Mouse (Mus musculus) heart, embryonic 14.5 days (tissue): Measurements from ENCODE around the gene Lrig1. TPM values are rescaled to one million over a fixed set of nuclear protein-coding genes. Genes with fewer than 3 reads are reported as not detected.

Source experiments
- ATAC-seq: fragments of 200-750 bp; cut with Nextera tagmentation; 2 replicates; pipeline ENCODE4 v1.8.0; 2017; ENCODE audit warnings: low read depth, moderate TSS enrichment; ENCODE audit not compliant: insufficient number of reproducible peaks, insufficient read depth, low FRiP score
- H3K27ac ChIP-seq, 2 experiments: fragments of 200-500 bp in 1 of 2; fragments of 300-500 bp in 1 of 2; sonication (generic) in 1 of 2; replicated peaks in 1 of 2; 2 replicates each; pipeline ENCODE4 v1.5.1; 2012 to 2014; ENCODE audit warnings: low read depth in 2 of 2, low read length in 2 of 2, control low read depth in 1 of 2, mild to moderate bottlenecking in 1 of 2, mixed read lengths in 1 of 2; ENCODE audit not compliant: control insufficient read depth in 1 of 2, insufficient read depth in 1 of 2
- H3K27me3 ChIP-seq: fragments of 300-500 bp; sonication (generic); 2 replicates; pipeline ENCODE4 v1.6.1; 2014; ENCODE audit warnings: mild to moderate bottlenecking, low read length, control low read depth; ENCODE audit not compliant: control insufficient read depth, insufficient read depth
- H3K36me3 ChIP-seq: fragments of 300-500 bp; sonication (generic); 2 replicates; pipeline ENCODE4 v1.6.1; 2014; ENCODE audit warnings: mild to moderate bottlenecking, control low read depth, low read length, mixed read lengths; ENCODE audit not compliant: control insufficient read depth, insufficient read depth
- H3K4me1 ChIP-seq, 2 experiments: fragments of 200-500 bp in 1 of 2; fragments of 300-500 bp in 1 of 2; sonication (generic) in 1 of 2; 2 replicates each; pipeline ENCODE4 v1.6.1; 2012 to 2014; ENCODE audit warnings: low read length in 2 of 2, control low read depth in 1 of 2, mixed read lengths in 1 of 2; ENCODE audit not compliant: control insufficient read depth in 2 of 2, insufficient read depth in 2 of 2
- H3K4me2 ChIP-seq: fragments of 300-500 bp; sonication (generic); 2 replicates; pipeline ENCODE4 v1.6.1; 2014; ENCODE audit warnings: mild to moderate bottlenecking, low read length
- H3K4me3 ChIP-seq, 2 experiments: fragments of 200-500 bp in 1 of 2; fragments of 300-500 bp in 1 of 2; sonication (generic) in 1 of 2; 2 replicates each; pipeline ENCODE4 v1.5.1; 2012 to 2014; ENCODE audit warnings: low read length in 2 of 2, mild to moderate bottlenecking in 2 of 2, control low read depth in 1 of 2, low read depth in 1 of 2, moderate library complexity in 1 of 2; ENCODE audit not compliant: control insufficient read depth in 1 of 2, insufficient read depth in 1 of 2
- H3K9ac ChIP-seq: fragments of 300-500 bp; sonication (generic); 2 replicates; pipeline ENCODE4 v1.6.1; 2014; ENCODE audit warnings: mild to moderate bottlenecking, low read length
- H3K9me3 ChIP-seq: fragments of 300-500 bp; sonication (generic); 2 replicates; pipeline ENCODE4 v1.6.1; 2016; ENCODE audit warnings: low read length, control low read depth; ENCODE audit not compliant: control insufficient read depth
- WGBS: fragments of 180-500 bp; shearing (Covaris S2); extraction: QIAGEN DNeasy Blood & Tissue Kit; methylation state at CpG from one replicate; pipeline ENCODE4 v1.1.7; 2014; 5-methylcytosine and 5-hydroxymethylcytosine counted together
- polyA plus RNA-seq: library from polyadenylated mRNA; unstranded; fragments of >200 nt; fragmentation: Nextera tagmentation; extraction: Ambion mirVana; gene quantifications from 2 replicates; pipeline ENCODE4 v1.2.1, GENCODE M21; 2014

Lrig1 gene
- polyA plus RNA-seq, 1 experiment from 2014 or later: 18.4 TPM

DNA sequence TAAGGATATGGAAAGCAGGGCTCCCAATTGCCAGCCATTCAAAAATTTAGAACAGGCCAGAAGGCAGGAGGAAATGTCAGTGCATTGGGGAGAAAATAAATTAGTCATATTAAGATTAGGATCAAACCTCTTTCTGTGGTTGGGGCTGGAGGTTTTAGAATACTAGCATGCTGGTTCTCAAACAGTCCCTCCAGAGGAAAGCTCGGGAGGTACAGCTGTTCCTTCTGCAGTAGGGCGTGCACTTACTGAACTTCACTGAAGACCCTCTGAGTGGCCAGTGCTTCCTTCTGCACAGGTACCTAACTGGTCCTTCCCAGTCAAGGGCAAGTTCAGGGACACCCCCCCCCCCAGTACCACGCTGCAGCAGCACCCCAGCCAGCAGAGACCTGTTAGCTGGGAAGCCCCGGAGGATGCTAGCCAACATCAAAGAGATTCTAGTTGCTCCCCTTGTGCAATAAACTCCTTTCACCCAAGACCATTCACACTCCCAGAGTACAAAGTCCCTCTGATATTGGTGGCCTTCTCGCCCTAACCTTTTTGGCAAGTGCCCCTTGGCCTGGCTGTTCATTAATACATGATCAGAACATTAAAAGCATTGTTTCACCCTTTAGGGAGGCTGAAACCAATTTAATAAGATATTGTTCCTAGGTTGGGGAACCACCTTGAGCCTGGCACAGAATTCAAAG is 19.1 kb downstream of the Lrig1 start:
- H3K36me3 ChIP-seq: no peaks in the 10 kb centered on the region
- no peak for ATAC-seq
- H3K9ac ChIP-seq: no peak overlapping the region
- H3K4me3 ChIP-seq: no peak overlapping the region
- H3K27me3 ChIP-seq: no peaks in the 10 kb centered on the region
- H3K4me2 ChIP-seq: no peak overlapping the region
- no peak overlapping the region for H3K27ac ChIP-seq
- H3K4me1 ChIP-seq: peaks cover 41 to 81% of the 10 kb centered on the region in 2 experiments
- 76% methylated on average over 5 of the region's 5 CpGs for WGBS
- H3K9me3 ChIP-seq: no peaks in the 10 kb centered on the region

DNA sequence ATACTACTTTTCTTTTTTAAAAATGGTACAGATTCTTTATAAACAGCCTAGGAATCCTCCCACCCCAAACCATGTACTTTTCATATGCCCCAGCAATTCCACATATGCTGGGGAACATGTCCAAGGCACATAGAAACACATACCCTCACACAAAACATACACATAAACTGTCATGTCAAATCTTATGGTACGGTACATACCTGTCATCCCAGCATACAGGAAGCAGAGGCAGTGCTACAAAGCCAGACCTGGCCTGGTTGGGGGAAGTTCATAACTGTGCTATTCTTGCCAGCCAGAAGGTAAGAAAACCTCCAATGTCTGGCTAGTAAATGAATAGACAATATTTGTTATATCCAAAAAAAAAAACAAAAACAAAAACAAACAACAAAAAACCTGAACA is 20.7 kb downstream of the Lrig1 start:
- Histone ChIP-seq H3K27me3 (no peaks in the 10 kb centered on the region), H3K4me1 (peaks cover 29 to 66% of the 10 kb centered on the region in 2 experiments)
- WGBS: 74% methylated on average over 1 of the region's 1 CpGs

DNA sequence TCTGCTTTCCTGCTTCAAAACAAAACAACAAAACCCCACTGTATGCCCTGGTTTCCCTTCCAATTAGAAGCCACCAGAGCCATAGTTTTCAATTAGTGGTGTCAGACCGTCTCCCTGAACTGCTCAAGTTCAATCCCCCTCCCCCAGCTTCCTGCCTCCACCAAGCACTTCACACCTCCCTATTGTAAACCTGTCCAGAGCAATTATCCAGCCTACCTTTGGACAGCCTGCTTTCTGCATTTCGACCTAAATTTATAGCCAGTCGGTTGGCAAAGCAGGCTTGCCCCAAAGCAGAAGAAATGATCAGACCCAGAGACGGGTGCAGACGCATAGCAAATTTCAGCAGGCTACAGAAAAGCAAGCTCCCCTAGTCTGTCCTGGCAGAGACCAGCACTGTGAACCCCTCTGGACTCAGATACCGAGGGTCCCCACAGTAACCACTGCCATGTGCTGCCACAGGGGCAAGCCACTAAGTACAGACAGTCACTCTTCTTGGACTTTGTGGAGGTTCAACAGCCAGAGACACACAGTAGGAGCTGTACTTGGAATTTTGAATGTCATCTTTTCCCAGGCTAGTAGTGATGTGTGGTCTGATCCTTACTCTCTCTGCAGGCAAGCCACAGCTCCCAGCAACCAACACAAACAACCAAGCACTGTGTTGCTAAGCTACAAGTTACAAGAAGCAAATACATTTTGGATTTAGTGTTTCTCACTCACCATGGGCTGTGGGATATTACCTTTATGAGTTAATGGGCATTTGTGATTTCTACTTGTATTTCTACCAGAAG is 21.4 kb downstream of the Lrig1 start:
- H3K9me3 ChIP-seq: no peaks in the 10 kb centered on the region
- H3K27ac ChIP-seq: no peak overlapping the region
- no peak overlapping the region for H3K4me3 ChIP-seq
- H3K36me3 ChIP-seq: no peaks in the 10 kb centered on the region
- H3K4me2 ChIP-seq: no peak overlapping the region
- peaks cover 24 to 68% of the 10 kb centered on the region in 2 experiments for H3K4me1 ChIP-seq
- H3K9ac ChIP-seq: no peak overlapping the region
- 34% methylated on average over 6 of the region's 6 CpGs for WGBS
- ATAC-seq: no peak
- H3K27me3 ChIP-seq: no peaks in the 10 kb centered on the region

More for the DNA sequence above, 20.7 kb downstream of the Lrig1 start:
- no peak overlapping the region for H3K4me3 ChIP-seq
- no peaks in the 10 kb centered on the region for H3K9me3 ChIP-seq
- H3K9ac ChIP-seq: no peak overlapping the region
- ATAC-seq: no peak
- no peaks in the 10 kb centered on the region for H3K36me3 ChIP-seq
- no peak overlapping the region for H3K4me2 ChIP-seq
- H3K27ac ChIP-seq: no peak overlapping the region

DNA sequence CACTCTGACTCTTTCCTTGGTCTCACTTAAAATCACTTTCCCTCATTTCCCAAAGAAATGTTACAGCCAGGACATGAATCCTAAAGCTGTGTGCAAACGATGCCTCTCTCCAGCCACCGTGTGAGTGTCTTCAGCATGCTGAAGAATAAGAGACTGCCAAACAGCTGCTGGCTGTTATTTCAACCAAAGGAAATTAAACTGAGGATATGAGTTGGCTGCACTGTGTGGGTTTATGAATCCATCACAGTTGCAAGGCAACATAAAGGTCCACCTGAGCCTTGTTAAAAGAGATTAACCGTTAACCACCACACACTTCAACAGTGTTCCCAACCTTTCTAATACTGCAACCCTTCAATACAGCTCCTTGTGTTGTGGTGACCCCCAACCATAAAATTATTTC is 22.5 kb downstream of the Lrig1 start:
- Histone ChIP-seq H3K36me3 (no peaks in the 10 kb centered on the region), H3K9ac (peak overlapping the region; percentile 18; the same call in 1 of the 2 replicates), H3K4me3 (no peak overlapping the region), H3K4me1 (peaks cover 23 to 63% of the 10 kb centered on the region in 2 experiments), H3K9me3 (no peaks in the 10 kb centered on the region), H3K4me2 (peak overlapping the region; percentile 22; the same call in 1 of the 2 replicates), H3K27me3 (no peaks in the 10 kb centered on the region), H3K27ac (no peak overlapping the region)
- WGBS: 56% methylated on average over 3 of the region's 3 CpGs
- no peak for ATAC-seq

DNA sequence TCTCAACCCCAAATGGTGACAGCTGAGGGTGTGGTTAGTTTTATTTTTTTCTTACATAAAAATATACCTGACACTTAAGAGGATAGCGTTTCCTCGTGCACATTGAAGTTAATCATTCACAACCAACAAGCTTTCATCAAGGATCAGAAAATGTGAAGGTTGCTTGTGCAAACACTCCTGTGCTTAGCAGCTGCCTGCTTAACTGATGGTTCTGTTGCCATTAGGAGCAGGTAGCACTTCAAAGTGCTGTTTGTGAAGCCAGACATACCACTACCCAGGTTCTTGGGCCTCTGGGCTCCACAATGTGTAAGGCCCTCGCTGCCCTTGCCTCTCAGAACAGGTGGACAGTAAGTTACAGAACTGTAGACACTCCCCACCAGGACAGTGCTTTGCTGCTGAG is 23.1 kb downstream of the Lrig1 start:
- no peak for ATAC-seq
- Histone ChIP-seq H3K27me3 (no peaks in the 10 kb centered on the region), H3K4me3 (no peak overlapping the region), H3K27ac (no peak overlapping the region), H3K4me2 (peak overlapping the region; percentile 22; the same call in 1 of the 2 replicates), H3K4me1 (peaks cover 18 to 57% of the 10 kb centered on the region in 2 experiments), H3K9ac (0 out of 2 replicates have a peak overlapping the region, but pooled peaks have one; percentile 18), H3K36me3 (no peaks in the 10 kb centered on the region), H3K9me3 (no peaks in the 10 kb centered on the region)
- WGBS: 39% methylated on average over 3 of the region's 3 CpGs

DNA sequence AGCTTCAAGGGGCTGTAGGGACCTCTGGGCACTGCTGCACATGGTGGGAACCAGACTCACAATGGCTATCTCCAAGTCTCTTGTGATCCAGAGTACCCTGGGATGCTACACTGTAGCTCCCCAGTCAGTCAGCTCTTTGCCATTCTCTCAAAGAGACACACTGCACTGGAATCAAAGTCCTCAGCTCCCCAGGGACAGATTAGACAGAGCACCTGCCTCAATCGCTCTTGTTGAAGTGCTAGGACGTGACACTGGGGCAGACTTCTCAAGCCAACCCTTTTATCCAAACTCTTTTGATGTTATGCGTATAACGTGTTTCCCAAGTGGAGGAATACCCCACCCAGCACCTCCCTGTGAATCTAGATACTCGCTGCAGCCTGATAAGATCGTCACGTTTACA is 23.7 kb downstream of the Lrig1 start:
- Histone ChIP-seq H3K27me3 (no peaks in the 10 kb centered on the region), H3K9me3 (no peaks in the 10 kb centered on the region), H3K4me2 (0 out of 2 replicates have a peak overlapping the region, but pooled peaks have one; percentile 22), H3K27ac (no peak overlapping the region), H3K4me1 (peaks cover 17 to 52% of the 10 kb centered on the region in 2 experiments), H3K9ac (no peak overlapping the region), H3K36me3 (no peaks in the 10 kb centered on the region), H3K4me3 (no peak overlapping the region)
- 23% methylated on average over 7 of the region's 7 CpGs for WGBS
- ATAC-seq: no peak

DNA sequence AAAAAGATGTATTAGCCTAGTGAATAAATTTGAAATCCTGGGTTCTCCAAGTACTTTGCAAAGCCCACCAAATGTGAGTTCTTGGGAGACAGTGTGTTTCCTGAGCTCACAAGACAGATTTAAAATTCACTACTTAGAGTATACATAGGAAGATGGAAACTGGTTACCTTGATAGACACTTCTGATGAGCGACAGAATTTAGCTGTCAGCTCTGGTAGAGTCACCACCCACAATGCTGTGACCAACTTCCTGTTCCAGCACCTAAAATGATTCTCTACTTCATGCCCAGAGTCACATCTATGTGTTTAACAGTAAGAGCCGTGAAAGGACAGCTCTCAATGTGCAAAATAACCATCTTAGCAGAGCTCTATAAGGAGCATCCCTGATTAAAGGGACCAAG is 27.5 kb downstream of the Lrig1 start:
- no peak overlapping the region for H3K27ac ChIP-seq
- no peak for ATAC-seq
- WGBS: 72% methylated on average over 2 of the region's 2 CpGs
- no peak overlapping the region for H3K4me2 ChIP-seq
- no peaks in the 10 kb centered on the region for H3K27me3 ChIP-seq
- H3K9me3 ChIP-seq: no peaks in the 10 kb centered on the region
- H3K36me3 ChIP-seq: no peaks in the 10 kb centered on the region
- H3K9ac ChIP-seq: no peak overlapping the region
- no peak overlapping the region for H3K4me3 ChIP-seq
- H3K4me1 ChIP-seq: peaks cover 17 to 39% of the 10 kb centered on the region in 2 experiments
